Mouse (Mus musculus): ENCODE measurements around the gene Syne2.

The Syne2 gene

DNA sequence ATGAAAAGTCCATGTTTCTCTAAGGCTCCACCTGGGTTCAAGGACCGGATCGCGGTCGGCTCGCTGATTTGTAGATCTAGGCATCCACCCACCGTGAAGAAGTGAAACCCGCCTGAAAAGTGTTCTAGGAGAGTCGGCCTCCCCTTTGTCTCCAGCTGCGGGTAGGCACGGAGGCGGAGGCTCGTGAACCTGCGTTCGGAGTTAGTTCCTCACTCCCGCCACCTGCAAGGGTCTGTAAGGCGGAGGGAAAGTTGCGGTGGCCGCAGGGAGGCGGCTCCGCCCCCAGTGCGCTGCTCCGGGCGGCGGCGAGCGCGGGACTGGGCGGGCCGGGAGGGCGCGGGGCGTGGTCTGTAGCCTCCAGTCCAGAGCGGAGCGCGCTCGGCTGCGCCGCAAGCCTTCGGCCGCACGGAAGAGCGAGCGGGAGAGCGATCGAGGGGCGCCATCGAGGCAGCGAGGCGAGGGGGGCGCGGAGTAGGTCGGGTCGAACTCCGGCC, at the start of gene Syne2:
TSS of gene Syne2 (plus strand) at position 176 of the 494 bp plus-strand sequence.
- DNase-seq (ENCODE audit: low read depth): peak; percentile 90

GRCm38 (mm10) chr12:75771410-75771809, 46.5 kb upstream of the Syne2 start:
- no peak for DNase-seq (ENCODE audit: low read depth)

GRCm38 (mm10) chr12:75772424-75773034, 45.4 kb upstream of the Syne2 start:
- peak; percentile 81 for DNase-seq (ENCODE audit: low read depth)

GRCm38 (mm10) chr12:75781445-75781844, 36.5 kb upstream of the Syne2 start:
- DNase-seq (ENCODE audit: low read depth): no peak

DNA sequence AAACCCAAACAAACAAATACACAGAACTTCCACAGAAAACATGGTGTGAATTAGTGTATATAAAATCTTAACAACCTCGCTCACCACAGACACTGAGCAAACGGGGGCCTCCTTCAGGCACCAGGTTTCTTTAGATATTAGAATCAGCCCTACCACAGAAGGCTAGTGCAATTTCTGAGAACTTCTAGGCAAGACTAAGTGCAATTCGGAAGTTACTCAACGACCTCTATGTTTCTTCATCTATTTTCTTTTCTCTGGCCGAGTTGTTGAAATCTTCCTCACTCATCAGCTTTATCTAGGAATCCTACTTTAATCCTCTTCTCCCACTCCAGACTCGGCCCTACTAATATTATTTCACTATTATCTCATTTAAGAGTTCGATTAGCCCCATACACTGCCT, 35.9 kb upstream of the Syne2 start:
- no peak for DNase-seq (ENCODE audit: low read depth)

GRCm38 (mm10) chr12:75784271-75784751, 33.6 kb upstream of the Syne2 start:
- DNase-seq (ENCODE audit: low read depth): no peak

DNA sequence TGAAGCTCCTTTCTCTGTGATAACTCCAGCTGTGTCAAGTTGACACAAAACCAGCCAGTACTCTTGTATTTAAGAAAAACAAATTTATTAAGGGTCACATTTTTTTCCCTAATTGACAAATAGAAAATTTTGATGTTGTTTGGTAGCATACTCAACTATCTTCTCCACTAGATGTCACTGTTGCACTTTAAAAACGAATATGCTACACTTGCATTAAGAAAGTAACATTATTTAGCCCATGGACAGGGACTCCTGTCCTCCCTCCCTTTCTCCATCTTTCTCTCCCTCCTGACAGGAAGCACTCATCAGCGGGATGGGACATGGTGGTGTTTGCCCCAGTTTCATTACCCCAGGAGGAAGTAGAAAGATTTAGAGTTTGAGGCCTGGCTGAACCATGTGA, 31.3 kb upstream of the Syne2 start:
- DNase-seq (ENCODE audit: low read depth): peak; percentile 86

DNA sequence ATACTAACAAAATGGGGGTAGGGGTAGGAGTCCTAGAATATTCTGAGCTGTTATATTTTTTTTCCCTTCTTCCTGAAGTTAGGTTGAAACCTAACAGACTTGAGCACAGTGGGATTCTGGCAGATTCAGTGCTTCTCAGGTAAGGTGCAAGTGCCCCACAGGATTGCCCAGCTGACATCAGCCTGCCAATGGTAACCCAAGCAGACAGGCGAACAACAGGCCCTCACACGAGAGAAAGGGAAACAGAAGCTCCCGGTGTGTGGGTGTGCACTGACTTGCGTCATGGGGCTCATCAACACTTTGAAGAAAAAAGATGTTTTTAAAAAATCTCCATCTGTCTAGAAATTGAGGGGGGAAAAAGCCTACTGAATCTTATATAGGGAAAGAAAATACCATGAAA, 28.5 kb upstream of the Syne2 start:
- no peak for DNase-seq (ENCODE audit: low read depth)

DNA sequence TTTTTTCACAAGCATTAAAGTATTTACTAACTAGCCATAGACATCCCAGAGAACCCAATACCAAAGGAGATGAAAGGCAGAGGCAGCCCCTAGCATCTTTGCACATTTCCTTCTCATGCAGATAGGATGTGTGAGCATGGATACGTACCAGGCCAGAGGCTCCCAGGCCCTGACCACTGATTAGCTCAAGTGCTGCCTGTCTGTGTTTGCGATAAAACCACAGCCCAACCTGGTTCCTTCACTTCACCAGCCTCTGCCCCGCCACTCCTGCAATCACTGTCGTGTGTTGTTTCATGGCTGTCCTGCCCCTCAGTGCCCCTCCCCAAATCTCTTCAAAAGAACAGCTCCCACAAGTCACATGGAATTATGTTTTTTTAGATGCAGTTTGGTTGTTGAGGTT, 23.4 kb upstream of the Syne2 start:
- no peak for DNase-seq (ENCODE audit: low read depth)

DNA sequence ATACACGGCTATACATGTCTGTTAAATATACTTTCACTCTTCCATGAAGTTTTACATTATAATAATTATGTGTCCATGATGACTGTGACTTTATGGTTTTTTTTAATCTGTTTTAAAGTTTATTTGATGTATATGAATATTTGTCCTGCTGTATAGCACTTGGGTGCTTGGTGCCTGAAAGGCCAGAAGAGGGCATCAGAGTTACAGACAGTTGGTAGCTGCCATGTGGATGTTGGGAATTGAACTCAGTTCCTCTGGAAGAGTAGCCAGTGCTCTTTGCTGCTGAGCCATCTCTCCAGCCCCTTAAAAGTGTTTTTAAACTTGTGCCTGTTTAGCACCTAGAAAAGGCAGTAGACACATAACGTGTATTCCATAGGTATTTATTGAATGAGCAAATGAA, 21.4 kb upstream of the Syne2 start:
- DNase-seq (ENCODE audit: low read depth): peak; percentile 69

DNA sequence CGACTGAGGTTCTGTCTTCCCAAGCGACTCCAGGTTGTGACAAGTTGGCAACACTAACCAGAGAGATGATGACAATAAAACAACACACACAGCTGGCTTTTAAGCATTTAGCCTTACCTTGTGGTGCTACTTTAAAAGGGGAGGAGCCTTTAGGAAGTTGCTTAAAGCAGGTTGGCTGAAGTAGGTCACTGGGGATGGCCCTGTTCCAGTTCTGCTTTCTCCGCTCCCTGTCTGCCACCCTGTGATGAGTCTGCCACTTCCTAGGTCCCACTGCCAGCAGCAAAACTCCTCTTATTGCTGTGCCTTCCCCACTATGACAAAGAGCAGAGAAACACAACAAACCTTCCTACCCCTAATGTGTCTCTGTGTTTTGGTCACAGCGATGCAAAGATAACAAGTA, 11.7 kb upstream of the Syne2 start:
- DNase-seq (ENCODE audit: low read depth): no peak

GRCm38 (mm10) chr12:75813766-75814165, 4.2 kb upstream of the Syne2 start:
- DNase-seq (ENCODE audit: low read depth): peak; percentile 59

- DNase-seq (ENCODE audit: low read depth): no peak
Observed at GRCm38 (mm10) chr12:75814551-75814950, 3.4 kb upstream of the Syne2 start.

DNA sequence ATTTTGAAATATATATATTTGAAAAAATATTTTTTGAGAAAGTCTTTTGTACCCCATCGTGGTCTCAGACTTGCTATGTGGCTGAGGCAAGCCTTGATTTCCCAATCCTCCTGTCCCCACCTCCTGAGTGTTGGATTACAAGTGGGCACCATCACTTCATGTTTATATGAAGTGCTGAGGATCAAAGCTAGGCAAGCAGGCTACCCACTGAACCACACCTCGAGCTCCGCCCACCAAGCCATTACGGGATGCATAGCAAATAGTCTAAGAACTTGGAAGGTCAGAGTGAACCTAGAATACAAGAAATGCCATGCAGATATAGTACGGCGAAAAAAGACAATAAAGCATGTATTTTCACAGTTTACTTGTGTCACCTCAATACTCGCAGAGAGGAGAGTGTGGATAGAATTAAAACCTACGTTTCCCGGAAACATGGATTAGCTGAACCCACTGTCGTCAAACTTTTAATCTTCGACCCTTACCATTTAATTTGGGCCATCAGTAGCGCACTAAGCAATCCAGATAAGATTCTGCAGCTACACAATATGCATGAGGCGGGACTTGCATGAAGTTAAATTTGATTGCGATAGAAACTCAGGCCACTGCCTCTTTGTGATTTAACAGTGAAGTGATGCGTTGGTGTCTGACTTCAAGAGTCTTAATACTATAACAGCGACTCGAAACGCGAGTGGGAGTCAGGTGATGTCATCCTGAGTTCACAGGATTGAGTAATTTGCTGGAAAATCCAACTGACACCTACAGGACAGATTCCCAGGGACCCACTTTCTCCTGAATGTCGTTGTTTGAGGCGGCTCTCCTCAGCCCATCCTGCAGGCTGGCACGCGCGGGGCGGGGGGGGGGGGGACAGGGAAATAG, 715 bp upstream of the Syne2 start:
- no peak for DNase-seq (ENCODE audit: low read depth)

DNA sequence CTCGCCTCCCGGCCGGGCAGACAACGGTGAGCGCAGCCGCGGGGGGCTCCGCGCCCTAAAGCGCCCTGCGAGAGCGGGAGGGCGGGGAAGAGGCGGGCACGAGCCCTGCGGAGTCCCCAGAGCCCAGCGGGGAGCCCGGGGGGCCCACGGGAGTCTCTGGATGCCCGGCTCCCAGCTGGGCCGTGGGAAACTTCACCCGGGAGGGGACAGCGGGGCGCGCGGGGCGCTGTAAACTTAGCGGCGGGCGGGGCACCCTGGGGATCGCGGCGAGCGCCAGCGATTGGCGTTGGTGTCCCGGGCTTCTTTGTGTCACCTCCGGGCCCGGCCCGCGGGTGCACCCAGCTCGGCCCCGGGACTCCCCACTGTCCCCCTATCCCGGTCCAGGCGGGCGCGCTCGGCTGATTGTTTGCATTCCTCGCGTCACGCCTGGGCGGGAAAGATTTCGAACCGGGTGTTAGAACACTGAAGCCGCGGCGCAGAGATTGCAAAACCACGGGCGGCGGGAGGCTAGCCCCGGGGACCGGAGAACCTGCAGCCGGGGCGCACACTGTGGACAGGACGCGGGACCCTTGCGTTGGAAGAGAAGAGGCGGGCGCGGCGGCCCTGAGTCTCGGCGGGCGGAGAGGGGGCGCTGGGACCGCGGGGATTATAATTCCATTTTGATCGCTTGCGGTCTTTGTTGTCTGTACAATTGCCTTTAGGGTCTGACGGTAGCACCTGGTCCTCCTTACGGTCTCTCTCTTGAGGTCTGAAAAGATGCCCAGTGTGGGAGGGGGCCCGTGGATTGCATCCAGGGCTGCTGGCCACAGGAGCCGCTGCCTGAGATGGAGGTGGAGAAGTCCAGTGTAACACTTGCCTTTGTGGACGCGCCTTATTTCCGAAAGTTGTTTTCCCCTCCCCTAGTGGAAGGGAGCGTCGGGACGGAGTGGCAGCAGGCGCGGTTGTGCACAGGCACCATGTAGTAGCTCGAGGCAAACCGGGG, 810 bp downstream of the Syne2 start:
- DNase-seq (ENCODE audit: low read depth): peak; percentile 70

- DNase-seq (ENCODE audit: low read depth): no peak
Observed at GRCm38 (mm10) chr12:75819481-75819880, 1.5 kb downstream of the Syne2 start.

DNA sequence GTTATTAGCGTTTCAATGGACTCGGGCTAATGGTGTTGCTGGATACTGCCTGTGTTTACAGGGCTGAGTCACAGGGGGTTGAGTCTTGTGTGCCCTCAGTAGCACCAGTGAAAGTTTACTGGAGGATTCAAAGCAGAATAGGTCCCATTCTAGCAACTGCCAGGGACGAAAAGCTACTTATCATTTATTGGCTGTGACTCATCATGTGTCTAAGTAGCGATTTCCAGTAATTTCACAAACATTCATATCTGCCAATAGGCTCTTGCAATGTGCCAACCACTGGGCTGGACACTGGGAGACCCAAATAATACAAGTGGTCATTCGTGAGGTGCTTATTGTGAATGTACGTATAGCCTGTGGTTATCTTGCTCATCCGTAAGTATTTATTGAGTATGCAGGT, 2.3 kb downstream of the Syne2 start:
- peak; percentile 30 for DNase-seq (ENCODE audit: low read depth)

DNA sequence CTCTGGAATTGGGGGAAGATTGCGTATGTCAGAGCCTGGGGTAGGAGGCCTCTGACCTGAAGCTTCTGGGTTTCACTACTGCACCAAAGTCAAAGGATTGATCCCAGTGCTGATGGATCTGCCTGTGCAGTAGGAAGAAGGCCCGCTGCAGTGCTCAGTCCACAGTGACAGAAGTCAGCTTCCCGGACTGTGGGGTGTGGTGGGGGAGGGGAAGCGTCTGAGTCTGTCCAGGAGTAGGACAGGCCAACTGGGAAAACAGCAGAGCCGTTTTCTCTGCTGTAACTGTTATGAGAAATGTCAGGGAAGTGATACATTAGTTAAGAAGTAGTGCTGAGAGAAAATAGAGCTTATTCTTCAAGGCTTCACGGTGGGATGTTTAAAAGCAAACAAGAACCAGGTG, 4.2 kb downstream of the Syne2 start:
- no peak for DNase-seq (ENCODE audit: low read depth)

DNA sequence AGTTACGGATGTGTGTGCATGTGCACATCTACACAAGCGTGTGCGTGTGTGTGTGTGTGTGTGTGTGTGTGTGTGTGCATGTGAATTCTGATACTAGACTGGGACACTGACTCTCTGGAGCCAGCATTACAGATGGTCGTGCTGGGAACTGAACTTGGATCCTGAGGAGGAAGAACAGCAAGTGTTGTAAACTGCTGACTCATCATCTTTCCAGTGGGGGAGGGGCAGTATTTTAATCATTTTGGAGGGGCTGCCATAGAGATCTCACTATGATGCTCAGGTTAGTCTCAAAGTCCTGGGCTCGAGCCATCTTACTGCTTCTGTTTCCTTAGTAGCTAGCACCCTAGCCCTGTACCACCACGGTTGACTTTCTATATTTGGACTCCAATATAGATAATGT, 5.5 kb downstream of the Syne2 start:
- no peak for DNase-seq (ENCODE audit: low read depth)

- no peak for DNase-seq (ENCODE audit: low read depth)
Observed at GRCm38 (mm10) chr12:75825458-75825857, 7.5 kb downstream of the Syne2 start.

GRCm38 (mm10) chr12:75826699-75827353, 8.9 kb downstream of the Syne2 start:
- DNase-seq (ENCODE audit: low read depth): peak; percentile 78
